Mouse (Mus musculus): Measurements from ENCODE around the gene Btn1a1.

DNA sequence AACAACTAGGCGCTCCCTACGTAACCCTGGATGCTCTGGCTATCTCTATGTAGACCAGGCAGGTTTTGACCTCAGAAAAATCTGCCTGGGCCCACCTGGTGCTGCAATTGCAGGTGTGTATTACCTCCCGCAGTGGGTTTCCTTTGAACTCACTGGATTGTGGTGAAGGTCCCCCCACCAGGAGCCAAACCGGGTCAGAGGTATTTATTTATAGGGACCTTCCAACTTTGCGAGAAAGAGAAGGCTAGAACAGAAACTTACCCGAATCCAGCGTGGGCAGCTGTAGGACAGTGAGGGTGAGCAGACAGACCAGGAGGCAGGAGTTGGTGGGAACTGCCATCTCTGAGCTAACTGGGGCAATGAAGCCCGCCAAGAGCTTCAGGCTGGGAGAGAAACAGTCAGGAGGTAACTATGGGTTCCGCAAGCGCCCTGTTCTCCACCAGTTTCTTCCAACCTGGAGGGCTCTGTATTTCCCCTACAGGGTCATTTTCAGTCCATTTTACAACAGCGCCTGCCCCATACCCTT, 797 bp downstream of the Btn1a1 start:
- TF ChIP-seq CTCF (IDR thresholded peaks at IDR 0.05; ENCODE audit: extremely low read depth, insufficient read depth, insufficient read length, insufficient replicate concordance), result no peak
- no peak for TF ChIP-seq POLR2A (IDR thresholded peaks at IDR 0.05; ENCODE audit: low read depth, low read length)
